Mouse (Mus musculus) mouse trophoblast stem cell (cell line): ENCODE results near the gene Ripor3.
"Not testable (repeated sequence)": the region's sequence is repeated elsewhere in the genome, so short reads cannot be mapped to it uniquely, and the experiment has no call there.

Experiments used
- in situ Hi-C, 2 experiments: fragments of 300-500 bp; cut with MseI, MboI; formaldehyde crosslinking; loops; 2 replicates in 1 of 2; 3 replicates in 1 of 2; pipeline ENCODE4 v1.15.1; 2025

Gene Ripor3

GRCm38 (mm10) chr2:168009936-168010668 lies at the start of gene Ripor3:
Ripor3 (minus strand) TSS chr2:168010618.
- in situ Hi-C loops: no loop called here

- in situ Hi-C loops: no loop called here
Observed at GRCm38 (mm10) chr2:168059200-168059790, 48.9 kb upstream of the Ripor3 start.

GRCm38 (mm10) chr2:168058488-168059199 lies 48.2 kb upstream of the Ripor3 start:
- in situ Hi-C loops: no loop called here

GRCm38 (mm10) chr2:168057876-168058275 lies 47.5 kb upstream of the Ripor3 start:
- in situ Hi-C loops: not testable (repeated sequence)

GRCm38 (mm10) chr2:168056666-168056933 lies 46.2 kb upstream of the Ripor3 start:
- in situ Hi-C loops: no loop called here

GRCm38 (mm10) chr2:168055910-168056665 lies 45.7 kb upstream of the Ripor3 start:
- in situ Hi-C loops: no loop called here

GRCm38 (mm10) chr2:168054142-168054541 lies 43.7 kb upstream of the Ripor3 start:
- in situ Hi-C loops: no loop called here

GRCm38 (mm10) chr2:168052689-168053088 lies 42.3 kb upstream of the Ripor3 start:
- in situ Hi-C loops: no loop called here

- in situ Hi-C loops: no loop called here
Observed at GRCm38 (mm10) chr2:168052156-168052555, 41.7 kb upstream of the Ripor3 start.

- in situ Hi-C loops: no loop called here
Observed at GRCm38 (mm10) chr2:168050000-168050942, 39.9 kb upstream of the Ripor3 start.

GRCm38 (mm10) chr2:168049002-168049635 lies 38.7 kb upstream of the Ripor3 start:
- in situ Hi-C loops: no loop called here

- in situ Hi-C loops: no loop called here
Observed at GRCm38 (mm10) chr2:168046467-168046866, 36.0 kb upstream of the Ripor3 start.

- in situ Hi-C loops: no loop called here
Observed at GRCm38 (mm10) chr2:168045771-168046170, 35.4 kb upstream of the Ripor3 start.

- in situ Hi-C loops: no loop called here
Observed at GRCm38 (mm10) chr2:168045357-168045756, 34.9 kb upstream of the Ripor3 start.

- in situ Hi-C loops: no loop called here
Observed at GRCm38 (mm10) chr2:168044681-168045287, 34.4 kb upstream of the Ripor3 start.

GRCm38 (mm10) chr2:168042019-168042418 lies 31.6 kb upstream of the Ripor3 start:
- in situ Hi-C loops: no loop called here

GRCm38 (mm10) chr2:168040751-168041150 lies 30.3 kb upstream of the Ripor3 start:
- in situ Hi-C loops: no loop called here

GRCm38 (mm10) chr2:168037063-168037462 lies 26.6 kb upstream of the Ripor3 start:
- in situ Hi-C loops: no loop called here

GRCm38 (mm10) chr2:168035907-168036306 lies 25.5 kb upstream of the Ripor3 start:
- in situ Hi-C loops: no loop called here

GRCm38 (mm10) chr2:168033905-168034304 lies 23.5 kb upstream of the Ripor3 start:
- in situ Hi-C loops: no loop called here
